Mouse (Mus musculus) ovary, postnatal 36 days (tissue): Measurements from ENCODE around the gene Klk1b1.
A peak's percentile ranks its signal among the peaks of the same experiment; 100 is the strongest.
"Not testable (repeated sequence)": the region's sequence is repeated elsewhere in the genome, so short reads cannot be mapped to it uniquely, and the experiment has no call there.

Source experiments
- DNase-seq: peaks from one replicate; pipeline ENCODE4 v3.0.0; 2022; ENCODE audit warnings: low spot score, mixed read lengths

The Klk1b1 gene

GRCm38 (mm10) chr7:43966451-43966850, at the start of gene Klk1b1:
Klk1b1 (plus strand) TSS chr7:43966751.
- DNase-seq = no peak

GRCm38 (mm10) chr7:43918426-43918825, 48.1 kb upstream of the Klk1b1 start:
- DNase-seq = no peak

- DNase-seq = no peak
Observed at GRCm38 (mm10) chr7:43918871-43919270, 47.7 kb upstream of the Klk1b1 start.

GRCm38 (mm10) chr7:43919559-43920451, 46.7 kb upstream of the Klk1b1 start:
- peak; percentile 54 for DNase-seq

GRCm38 (mm10) chr7:43920582-43920981, 46.0 kb upstream of the Klk1b1 start:
- DNase-seq = no peak

GRCm38 (mm10) chr7:43921087-43921486, 45.5 kb upstream of the Klk1b1 start:
- DNase-seq = no peak

- DNase-seq = no peak
Observed at GRCm38 (mm10) chr7:43921941-43922340, 44.6 kb upstream of the Klk1b1 start.

- no peak for DNase-seq
Observed at GRCm38 (mm10) chr7:43925985-43926384, 40.6 kb upstream of the Klk1b1 start.

- DNase-seq = no peak
Observed at GRCm38 (mm10) chr7:43928521-43928920, 38.0 kb upstream of the Klk1b1 start.

- no peak for DNase-seq
Observed at GRCm38 (mm10) chr7:43932337-43932736, 34.2 kb upstream of the Klk1b1 start.

GRCm38 (mm10) chr7:43933440-43933839, 33.1 kb upstream of the Klk1b1 start, which contains the start of gene Klk15:
Klk15 (plus strand) TSS chr7:43933740.
- DNase-seq = no peak

GRCm38 (mm10) chr7:43934747-43935146, 31.8 kb upstream of the Klk1b1 start:
- DNase-seq = no peak

- no peak for DNase-seq
Observed at GRCm38 (mm10) chr7:43936551-43936950, 30.0 kb upstream of the Klk1b1 start.

- not testable (repeated sequence) for DNase-seq
Observed at GRCm38 (mm10) chr7:43942293-43942692, 24.3 kb upstream of the Klk1b1 start.

- no peak for DNase-seq
Observed at GRCm38 (mm10) chr7:43944727-43945264, 21.8 kb upstream of the Klk1b1 start.

- DNase-seq = no peak
Observed at GRCm38 (mm10) chr7:43950364-43950763, 16.2 kb upstream of the Klk1b1 start, which contains the start of gene Klk1b8. Klk1b8 (plus strand) TSS chr7:43950664.

- DNase-seq = no peak
Observed at GRCm38 (mm10) chr7:43952703-43953102, 13.8 kb upstream of the Klk1b1 start.

GRCm38 (mm10) chr7:43967058-43967457, 507 bp downstream of the Klk1b1 start:
- no peak for DNase-seq

- DNase-seq = no peak
Observed at GRCm38 (mm10) chr7:43967612-43968011, 1.1 kb downstream of the Klk1b1 start.

GRCm38 (mm10) chr7:43975761-43976160, 9.2 kb downstream of the Klk1b1 start, which contains the start of gene Klk1b9:
Klk1b9 (plus strand) TSS chr7:43976061.
- DNase-seq = not testable (repeated sequence)

- no peak for DNase-seq
Observed at GRCm38 (mm10) chr7:43985657-43986056, 19.1 kb downstream of the Klk1b1 start.

- not testable (repeated sequence) for DNase-seq
Observed at GRCm38 (mm10) chr7:43994821-43995220, 28.3 kb downstream of the Klk1b1 start.

- not testable (repeated sequence) for DNase-seq
Observed at GRCm38 (mm10) chr7:43995577-43995976, 29.0 kb downstream of the Klk1b1 start, which contains the start of gene Klk1b11. Klk1b11 (plus strand) TSS chr7:43995877.
